Mouse (Mus musculus) heart, postnatal 10 days (tissue): Measurements from ENCODE around the gene Gm11011. TPM values are rescaled to one million over a fixed set of nuclear protein-coding genes. Genes with fewer than 3 reads are reported as not detected.

Experiments used
- DNase-seq, 2 experiments: peaks; one replicate each; pipeline ENCODE4 v3.0.0; 2021
- intact Hi-C: fragments of 180-260 bp; cut with DNase I; formaldehyde crosslinking; loops from one replicate; pipeline ENCODE4 v1.15.1; 2025
- total RNA-seq, 2 experiments: library from RNA; stranded (reverse); gene quantifications; 2 replicates each; pipeline ENCODE4 v1.2.3; 2021

Gene Gm11011
- total RNA-seq, 2 experiments from 2014 or later: not detected

DNA sequence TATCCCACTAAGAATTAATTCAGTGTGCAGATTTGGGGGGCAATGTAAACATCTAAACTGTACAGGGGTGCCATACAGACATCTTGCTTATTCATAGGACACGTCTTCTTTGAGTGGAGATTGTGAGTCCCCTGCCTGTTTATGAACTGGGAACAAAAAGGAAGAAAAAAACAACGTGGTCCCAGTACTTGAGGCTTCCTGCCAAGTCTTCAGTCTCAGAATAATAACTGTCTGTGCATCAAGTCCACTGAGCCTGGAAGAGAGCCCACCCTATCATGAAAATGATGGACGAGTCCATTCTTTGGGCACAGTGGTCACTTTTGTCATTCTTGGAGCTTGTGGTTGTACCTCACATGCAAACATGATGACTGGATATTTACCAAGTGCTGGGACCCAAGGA is 6.2 kb upstream of the Gm11011 start:
- intact Hi-C loops: no loop called here
- no peak for DNase-seq

GRCm38 (mm10) chr2:169590412-169590811 is 2.9 kb upstream of the Gm11011 start:
- intact Hi-C loops: no loop called here
- no peak for DNase-seq

DNA sequence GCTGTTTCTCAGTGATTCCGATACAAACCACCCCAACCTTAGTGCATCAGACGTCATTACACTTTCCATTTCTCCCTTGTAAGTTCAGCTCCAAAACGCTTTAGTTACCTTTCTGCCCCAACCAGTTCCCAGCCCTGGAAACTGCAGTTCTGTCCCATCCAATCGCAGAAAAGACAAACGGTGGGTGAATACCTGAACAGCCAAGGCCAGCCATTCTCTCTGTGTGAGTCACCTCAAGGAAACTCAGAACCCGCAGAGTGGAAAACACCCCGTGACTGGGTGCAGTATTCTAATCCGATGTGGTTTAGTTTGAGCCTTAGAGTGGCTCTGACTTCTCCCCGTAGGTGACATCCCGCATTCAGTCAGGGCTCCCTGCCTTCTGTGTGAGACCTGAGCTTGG is 2.2 kb upstream of the Gm11011 start:
- DNase-seq: no peak

GRCm38 (mm10) chr2:169586688-169587087 is 857 bp downstream of the Gm11011 start:
- intact Hi-C loops: no loop called here
- no peak for DNase-seq

More for the DNA sequence above, 2.2 kb upstream of the Gm11011 start:
- intact Hi-C loops: no loop called here

GRCm38 (mm10) chr2:169585631-169586285 is 1.8 kb downstream of the Gm11011 start:
- no peak for DNase-seq
- intact Hi-C loops: no loop called here

GRCm38 (mm10) chr2:169584745-169585456 is 2.6 kb downstream of the Gm11011 start:
- no peak for DNase-seq
- intact Hi-C loops: no loop called here

DNA sequence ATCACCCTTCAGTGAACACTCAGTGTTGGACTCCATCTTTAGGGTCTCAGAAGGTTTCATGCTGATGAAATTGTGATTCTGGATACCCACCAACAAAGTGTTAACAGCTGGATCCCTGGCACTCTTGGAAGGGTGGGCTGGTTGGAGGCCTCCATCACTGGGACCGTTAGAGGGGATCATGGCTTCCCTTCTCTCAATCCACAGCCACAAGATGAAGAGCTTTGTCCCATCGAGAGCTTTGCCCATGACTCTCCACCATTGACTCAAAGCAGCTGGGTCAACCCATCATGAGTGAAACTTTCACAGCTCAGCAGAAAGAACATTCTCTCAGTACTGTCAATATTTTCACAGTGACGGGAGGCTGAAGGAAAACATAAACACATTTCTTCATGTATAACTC is 4.1 kb downstream of the Gm11011 start:
- no peak for DNase-seq
- intact Hi-C loops: no loop called here

- DNase-seq: no peak
- intact Hi-C loops: no loop called here
Measured at GRCm38 (mm10) chr2:169577508-169578196, 9.9 kb downstream of the Gm11011 start.

DNA sequence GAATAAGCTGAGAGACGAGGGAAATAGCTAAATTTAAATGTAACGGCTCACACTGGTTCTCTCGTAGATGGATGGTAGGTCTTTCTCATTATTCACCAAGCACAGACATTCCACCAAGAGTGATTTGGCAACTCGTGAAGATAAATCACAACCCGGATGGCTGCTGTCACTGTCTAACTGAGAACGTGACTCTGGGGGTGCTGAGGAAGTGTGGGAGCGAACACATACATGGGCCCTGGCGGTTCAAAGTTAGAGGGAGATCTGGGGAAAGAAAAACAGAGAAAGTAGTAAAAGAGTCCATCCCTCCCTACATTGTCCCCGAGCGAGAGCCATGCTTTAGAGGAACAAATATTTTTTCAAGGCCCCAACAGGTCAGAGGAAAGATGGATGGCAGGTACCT is 17.5 kb downstream of the Gm11011 start:
- no peak for DNase-seq
- intact Hi-C loops: no loop called here

- no peak for DNase-seq
- intact Hi-C loops: no loop called here
Measured at GRCm38 (mm10) chr2:169566159-169566558, 21.4 kb downstream of the Gm11011 start.

DNA sequence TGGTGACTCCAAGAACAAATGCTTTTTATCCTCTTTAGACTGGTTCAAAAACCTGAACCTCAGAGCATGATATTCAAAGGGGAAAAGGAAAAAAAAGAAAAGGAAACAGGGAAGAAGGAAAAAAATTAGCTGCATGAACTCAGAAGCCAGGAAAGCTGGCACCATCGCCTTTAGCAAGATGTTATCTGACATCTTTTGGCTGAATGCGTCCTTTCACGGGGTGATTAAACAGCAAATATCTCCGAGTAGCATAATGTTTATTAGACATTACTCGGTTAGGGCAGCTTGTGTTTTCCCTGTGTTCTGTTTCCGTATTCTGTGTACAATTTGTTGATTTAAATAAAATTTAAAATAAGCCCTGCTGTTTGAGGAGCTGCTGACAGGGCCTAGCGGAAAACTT is 21.8 kb downstream of the Gm11011 start:
- intact Hi-C loops: no loop called here

GRCm38 (mm10) chr2:169545674-169546073 is 41.9 kb downstream of the Gm11011 start:
- no peak for DNase-seq
- intact Hi-C loops: no loop called here

More for the DNA sequence above, 21.8 kb downstream of the Gm11011 start:
- no peak for DNase-seq

- intact Hi-C loops: no loop called here
- DNase-seq: no peak
Measured at GRCm38 (mm10) chr2:169538906-169539305, 48.6 kb downstream of the Gm11011 start.

Other genes with a start within 250 kb of the Gm11011 start
- gene Tshz2, start 45.3 kb upstream of the Gm11011 start, total RNA-seq: 10 to 100 TPM; 16.5 to 18.0 TPM